ENCODE assay signal across 18 mouse cellular contexts in the genomic region with DNA sequence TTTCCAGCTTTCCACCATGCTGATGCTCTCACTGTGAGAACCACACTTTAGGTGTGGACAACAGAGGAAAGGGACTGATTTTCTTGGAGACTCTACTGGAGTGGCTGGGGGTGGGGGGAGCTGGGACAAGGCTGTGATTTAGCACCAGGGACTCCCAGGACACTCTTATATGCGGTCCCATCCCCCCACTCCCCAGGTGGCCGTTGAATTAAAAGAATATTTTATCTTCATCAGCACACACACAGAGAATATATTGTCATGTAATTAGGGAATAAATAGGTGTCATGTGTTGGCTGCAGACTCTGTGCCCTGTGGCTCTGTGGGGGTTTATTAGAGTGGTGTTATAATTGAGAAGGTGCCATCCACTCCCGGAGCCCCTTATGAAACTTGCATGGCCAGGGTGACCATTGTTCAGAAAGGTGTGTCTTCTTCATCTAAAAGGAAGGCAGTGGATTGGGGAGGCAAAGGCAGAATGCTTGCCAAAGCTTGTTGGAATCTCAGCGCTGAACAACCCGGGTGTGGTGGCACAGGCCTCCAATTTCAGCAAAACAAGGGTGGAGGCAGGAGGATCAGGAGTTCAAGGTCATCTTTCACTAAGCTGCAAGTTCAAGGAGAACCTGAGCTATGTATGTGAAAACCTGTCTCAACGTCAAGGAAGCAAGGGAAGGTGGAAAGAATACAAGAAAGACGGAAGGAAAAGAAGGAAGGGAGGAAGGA. TPM values are rescaled to one million over a fixed set of nuclear protein-coding genes. Genes with fewer than 3 reads are reported as not detected.
"Had no signal": no experiment of that assay in that cellular context is flagged by ENCODE, and none has a peak within 500 bp of the region (broad histone marks: within the 10 kb centered on the region; RNA-seq: fewer than 3 reads in every experiment).

No protein-coding gene starts in this region.

- H3K36me3 ChIP-seq: lung, embryonic 15.5 days; midbrain, embryonic 13.5 days; midbrain, embryonic 15.5 days; neural tube, embryonic 12.5 days; stomach, embryonic 15.5 days had no signal

- H3K9ac ChIP-seq: lung, embryonic 15.5 days; midbrain, embryonic 13.5 days; midbrain, embryonic 15.5 days; neural tube, embryonic 12.5 days; stomach, embryonic 15.5 days had no signal

- H3K9me3 ChIP-seq: lung, embryonic 15.5 days; megakaryocyte, embryonic 14.5 days; midbrain, embryonic 13.5 days; midbrain, embryonic 15.5 days; neural tube, embryonic 12.5 days; stomach, embryonic 15.5 days had no signal

- ATAC-seq: lung, postnatal 0 days; midbrain, embryonic 13.5 days; midbrain, embryonic 15.5 days had no signal

- DNase-seq: lung, adult 2 months; lung, postnatal 14 days; lung, postnatal 36 days; right cerebral cortex, postnatal 14 days; thymus, adult 2 months; thymus, postnatal 25 days; thymus, postnatal 4 days had no signal

- H3K4me2 ChIP-seq: lung, embryonic 15.5 days; midbrain, embryonic 11.5 days; midbrain, embryonic 13.5 days; midbrain, embryonic 15.5 days; neural tube, embryonic 12.5 days; stomach, embryonic 15.5 days had no signal

- H3K27ac ChIP-seq: lung, embryonic 15.5 days; macrophage; midbrain, embryonic 13.5 days; midbrain, embryonic 15.5 days; neural tube, embryonic 12.5 days; stomach, embryonic 15.5 days; stomach, postnatal 0 days had no signal

- H3K4me3 ChIP-seq: lung, embryonic 15.5 days; megakaryocyte, embryonic 14.5 days; midbrain, embryonic 13.5 days; midbrain, embryonic 15.5 days; neural tube, embryonic 12.5 days; stomach, embryonic 15.5 days had no signal

RNA-seq across cellular contexts. Expression of gene Megf11, which starts 4.3 kb away (rescaled TPM):
- total RNA-seq: megakaryocyte progenitor cell, adult 5-6 weeks had no signal
- polyA plus RNA-seq: macrophage had no signal
